Mouse (Mus musculus) left cerebral cortex, postnatal 10 days (tissue): ENCODE data around the gene Josd1. TPM values are rescaled to one million over a fixed set of nuclear protein-coding genes. Genes with fewer than 3 reads are reported as not detected.
A peak's percentile ranks its signal among the peaks of the same experiment; 100 is the strongest.

Experiments used
- DNase-seq, 2 experiments: peaks; one replicate each; pipeline ENCODE4 v3.0.0; 2021 to 2022; ENCODE audit warnings: low spot score in 2 of 2, mixed read lengths in 1 of 2; ENCODE audit errors: extremely low spot score in 1 of 2
- intact Hi-C: fragments of 180-260 bp; cut with DNase I; formaldehyde crosslinking; loops from one replicate; pipeline ENCODE4 v1.15.1; 2025
- total RNA-seq, 2 experiments: library from RNA; stranded (reverse); gene quantifications; 2 replicates each; pipeline ENCODE4 v1.2.3; 2021

Josd1 gene
- total RNA-seq, 2 experiments from 2014 or later, result 43.7 to 46.1 TPM

- intact Hi-C loops, result no loop called here
- DNase-seq, result peak; percentile 89 to 94
These were observed 17.3 kb downstream of the Josd1 start, which contains the start of gene Tomm22 for GRCm38 (mm10) chr15:79670249-79670971. Gene Tomm22, plus strand, starts transcription at chr15:79670861.

DNA sequence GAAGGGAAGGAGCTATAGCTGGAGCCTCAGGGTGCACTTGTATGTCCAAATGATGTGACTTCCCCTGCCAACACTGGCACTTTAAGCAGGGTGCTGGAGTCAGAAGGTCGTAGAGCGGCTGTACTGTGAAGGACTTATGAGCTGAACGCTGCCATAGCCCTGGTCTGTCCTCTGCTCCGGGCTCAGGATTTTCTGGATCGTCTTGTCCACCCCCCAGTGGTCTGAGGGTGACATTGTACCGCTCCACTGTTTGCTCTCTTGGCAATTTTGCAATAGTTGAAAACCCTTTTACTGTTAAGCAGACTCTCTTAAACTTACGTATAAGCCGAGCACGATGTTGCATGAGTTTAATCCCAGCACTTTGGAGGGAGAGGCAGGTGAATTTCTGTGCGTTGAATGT, 18.5 kb downstream of the Josd1 start:
- DNase-seq, result no peak
- intact Hi-C loops, result no loop called here

- intact Hi-C loops, result no loop called here
- DNase-seq, result no peak
These were observed 23.1 kb downstream of the Josd1 start for GRCm38 (mm10) chr15:79664666-79665065.

DNA sequence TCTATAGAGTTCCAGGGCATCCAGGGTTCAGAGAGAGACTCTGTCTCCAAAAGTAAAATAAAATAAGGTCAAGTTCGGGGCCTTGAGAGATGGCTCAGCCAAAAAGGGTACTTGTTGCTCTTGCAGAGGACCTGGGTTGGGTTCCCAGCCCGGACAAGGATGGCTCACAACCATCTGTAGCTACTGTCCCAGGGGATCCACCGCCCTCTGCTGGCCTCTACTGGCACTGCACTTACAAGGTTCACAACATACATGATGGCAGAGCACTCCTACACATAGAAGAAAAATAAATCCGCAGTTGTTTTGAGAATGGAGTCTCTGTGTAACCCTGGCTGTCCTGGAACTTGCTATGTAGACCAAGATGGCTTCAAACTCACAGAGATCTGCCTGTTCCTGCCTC, 25.9 kb downstream of the Josd1 start:
- no peak for DNase-seq

GRCm38 (mm10) chr15:79658531-79659375, 29.0 kb downstream of the Josd1 start, which contains the start of the genes Fam227a and Cby1:
Gene Fam227a, minus strand, starts transcription at chr15:79658956.
Gene Cby1, plus strand, starts transcription at chr15:79659199.
- peak; percentile 94 to 96 for DNase-seq
- intact Hi-C loops, result loop anchor here (10.0 kb wide), 1 partner anchor 114 kb away; the partner anchor contains the start of gene Ddx17

More for the DNA sequence above, 25.9 kb downstream of the Josd1 start:
- intact Hi-C loops, result no loop called here

DNA sequence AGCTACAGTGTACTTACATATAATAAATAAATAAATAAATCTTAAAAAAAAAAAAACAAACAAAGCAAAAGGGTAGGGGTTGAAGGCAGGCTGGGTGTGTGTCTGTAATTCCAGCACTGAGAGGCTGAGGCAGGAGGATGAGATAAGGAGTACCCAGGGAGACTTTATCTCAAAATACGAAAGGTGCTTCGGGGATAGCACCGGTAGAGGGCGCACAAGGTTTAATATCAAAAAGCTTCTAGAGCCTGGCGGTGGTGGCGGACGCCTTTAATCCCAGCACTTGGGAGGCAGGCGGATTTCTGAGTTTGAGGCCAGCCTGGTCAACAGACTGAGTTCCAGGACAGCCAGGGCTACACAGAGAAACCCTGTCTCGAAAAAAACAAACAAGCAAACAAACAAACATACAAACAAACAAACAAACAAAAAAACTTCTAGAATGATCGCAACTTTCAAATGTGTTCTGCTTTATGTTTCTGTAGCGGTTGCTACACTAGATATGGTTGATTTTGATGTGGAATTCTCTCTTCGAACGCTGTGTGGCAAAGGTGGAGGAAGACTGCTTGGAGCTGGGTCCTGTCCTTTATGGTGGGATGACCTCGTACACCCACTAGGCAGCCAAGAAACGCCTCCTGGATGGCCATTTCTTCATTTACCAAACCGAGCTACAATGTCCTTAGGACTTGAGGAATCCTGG, 29.7 kb downstream of the Josd1 start:
- intact Hi-C loops, result loop anchor here (10.0 kb wide), 1 partner anchor 113 kb away; the partner anchor contains the start of gene Ddx17
- DNase-seq, result peak; percentile 84 to 85

GRCm38 (mm10) chr15:79656451-79656850, 31.3 kb downstream of the Josd1 start:
- DNase-seq, result no peak
- intact Hi-C loops, result loop anchor here (10.0 kb wide), 1 partner anchor 112 kb away; the partner anchor contains the start of gene Ddx17

DNA sequence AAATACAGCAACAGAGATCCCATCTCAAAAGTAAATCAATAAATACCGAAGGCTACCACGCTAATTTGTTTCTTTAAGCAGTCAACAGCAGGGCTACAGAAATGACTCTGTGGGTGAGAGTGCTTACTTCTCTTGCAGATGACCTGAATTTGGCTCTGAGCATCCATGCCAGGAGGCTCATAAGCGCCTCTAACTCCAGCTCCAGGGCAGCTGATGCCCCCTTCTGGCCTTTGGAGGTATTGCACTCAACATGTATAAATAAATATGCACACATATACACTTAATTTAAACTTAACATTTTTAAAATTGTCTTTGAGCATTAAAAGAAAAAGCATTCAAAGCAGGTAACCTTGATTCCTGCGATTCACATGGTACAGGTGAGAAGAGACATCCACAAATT, 36.2 kb downstream of the Josd1 start:
- intact Hi-C loops, result loop anchor here (10.0 kb wide), 1 partner anchor 107 kb away; the partner anchor contains the start of gene Ddx17

DNA sequence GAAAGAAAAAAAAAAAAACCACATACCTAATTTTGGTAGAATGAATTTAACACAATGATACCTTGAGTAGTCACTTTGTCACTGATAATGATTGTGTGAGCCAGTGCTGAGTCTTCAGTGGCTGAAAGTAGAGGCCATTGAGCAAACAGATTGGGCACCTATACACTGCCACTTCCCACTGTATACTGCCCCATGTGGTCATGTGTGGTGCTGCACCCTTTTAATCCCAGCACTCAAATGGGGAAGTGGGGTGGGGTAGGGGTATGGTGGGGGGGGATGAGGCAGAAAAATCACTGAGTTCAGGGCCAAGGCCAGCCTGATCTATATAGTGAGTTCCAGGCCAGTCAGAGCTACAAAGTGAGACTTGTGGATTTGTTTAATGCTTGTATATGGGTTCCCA, 37.1 kb downstream of the Josd1 start:
- no peak for DNase-seq
- intact Hi-C loops, result loop anchor here (10.0 kb wide), 1 partner anchor 106 kb away; the partner anchor contains the start of gene Ddx17

More for the DNA sequence above, 36.2 kb downstream of the Josd1 start:
- no peak for DNase-seq

GRCm38 (mm10) chr15:79648130-79648529, 39.6 kb downstream of the Josd1 start:
- intact Hi-C loops, result no loop called here
- DNase-seq, result no peak

- DNase-seq, result no peak
- intact Hi-C loops, result no loop called here
These were observed 42.2 kb downstream of the Josd1 start for GRCm38 (mm10) chr15:79645483-79645882.

DNA sequence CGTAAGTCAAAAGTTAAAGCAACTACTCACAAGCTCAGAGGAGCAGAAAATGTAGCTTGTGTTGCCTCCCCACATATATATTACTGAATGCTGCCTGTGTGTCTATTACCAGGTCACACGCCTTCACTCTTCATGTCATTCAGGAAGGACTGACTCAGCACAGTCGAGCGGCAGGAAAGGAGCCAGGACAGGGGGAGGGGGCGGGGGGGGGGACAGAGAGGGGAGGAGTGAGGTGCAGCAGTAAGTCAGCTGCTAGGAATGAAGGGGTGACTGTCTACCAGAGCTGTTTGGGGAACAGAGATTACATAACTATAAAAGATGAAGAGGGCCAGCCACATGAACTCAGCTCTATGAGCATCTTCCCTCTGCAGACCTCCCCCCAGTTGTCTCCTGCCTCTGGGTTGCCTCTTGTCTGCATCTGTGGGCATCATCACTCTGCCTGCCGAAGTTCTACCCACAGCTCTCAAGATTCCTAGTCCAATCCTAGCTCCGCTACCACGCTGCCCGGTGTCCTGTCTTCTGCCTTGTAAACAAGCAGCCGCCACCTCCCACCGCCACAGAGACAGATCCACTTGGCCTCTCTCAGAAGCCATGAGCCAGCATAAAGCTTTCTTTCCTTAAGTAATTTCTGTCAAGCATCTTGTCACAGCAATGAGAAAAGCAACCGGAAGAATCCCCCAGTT, 46.4 kb downstream of the Josd1 start:
- intact Hi-C loops, result no loop called here
- DNase-seq, result no peak

GRCm38 (mm10) chr15:79630471-79630870, 57.2 kb downstream of the Josd1 start:
- intact Hi-C loops, result no loop called here
- DNase-seq, result no peak

Other genes with a start within 250 kb of the Josd1 start
- 100 to 1,000 TPM; 181 to 198 TPM for gene Csnk1e, start 232.4 kb downstream of the Josd1 start, total RNA-seq
- 100 to 1,000 TPM; 116 to 124 TPM for gene Kcnj4, start 182.7 kb downstream of the Josd1 start, total RNA-seq
- gene Kdelr3, start 171.5 kb downstream of the Josd1 start, total RNA-seq, result 1 to 10 TPM; 1.4 to 1.6 TPM
- gene Ddx17, start 141.2 kb downstream of the Josd1 start, total RNA-seq, result 100 to 1,000 TPM; 381 TPM
- 1 to 10 TPM; 1.0 to 1.4 TPM for gene Dmc1, start 82.8 kb downstream of the Josd1 start, total RNA-seq
- gene Fam227a, start 29.0 kb downstream of the Josd1 start, total RNA-seq, result 10 to 100 TPM; 10.4 to 10.6 TPM
- 10 to 100 TPM; 54.5 to 61.0 TPM for gene Cby1, start 28.7 kb downstream of the Josd1 start, total RNA-seq
- gene Tomm22, start 17.1 kb downstream of the Josd1 start, total RNA-seq, result 100 to 1,000 TPM; 108 to 112 TPM
- gene Gtpbp1, start 2.9 kb upstream of the Josd1 start, total RNA-seq, result 10 to 100 TPM; 44.9 to 48.5 TPM
- gene Sun2, start 54.6 kb upstream of the Josd1 start, total RNA-seq, result 10 to 100 TPM; 14.9 to 20.2 TPM
- 10 to 100 TPM; 28.6 to 31.0 TPM for gene Dnal4, start 89.9 kb upstream of the Josd1 start, total RNA-seq
- gene Nptxr, start 116.8 kb upstream of the Josd1 start, total RNA-seq, result 100 to 1,000 TPM; 454 to 474 TPM
- gene Npcd, start 146.3 kb upstream of the Josd1 start, total RNA-seq, result 10 to 100 TPM; 12.5 to 12.9 TPM
- gene Cbx6, start 146.8 kb upstream of the Josd1 start, total RNA-seq, result 100 to 1,000 TPM; 271 to 289 TPM
- 1 to 10 TPM; 4.4 to 4.7 TPM for gene Apobec3, start 203.7 kb upstream of the Josd1 start, total RNA-seq